Mouse (Mus musculus): ENCODE data around the gene Cnpy3. TPM values are rescaled to one million over a fixed set of nuclear protein-coding genes. Genes with fewer than 3 reads are reported as not detected.

The Cnpy3 gene
- polyA plus RNA-seq, 1 experiment from 2014 or later: 71.9 TPM

DNA sequence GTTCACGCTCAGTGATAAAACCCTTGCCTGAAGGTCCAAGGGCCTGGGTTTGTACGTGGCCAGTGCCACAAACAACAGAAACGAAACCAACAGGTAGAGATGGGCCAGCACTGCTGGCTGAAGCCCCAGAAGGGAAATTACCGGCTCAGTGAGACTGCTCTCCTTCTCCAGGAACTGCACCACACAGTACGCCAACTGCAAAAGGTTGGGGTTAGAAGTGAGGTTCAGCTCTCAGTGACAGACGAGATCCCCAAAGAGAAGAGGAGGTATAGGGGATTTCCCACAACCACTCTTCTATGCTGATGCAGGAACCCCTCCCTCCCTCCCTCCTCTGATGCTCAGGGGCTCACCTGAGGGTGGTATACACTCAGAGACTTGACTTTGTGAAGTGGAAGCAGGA lies 66.1 kb downstream of the Cnpy3 start:
- WGBS: 94% methylated on average over 6 of the region's 6 CpGs

More for the DNA sequence above, 66.1 kb downstream of the Cnpy3 start:
- Histone ChIP-seq H3K27ac (no peak overlapping the region), H3K36me3 (replicated peaks) (peaks cover 77% of the 10 kb centered on the region), H3K4me1 (peaks cover 21% of the 10 kb centered on the region), H3K4me3 (no peak overlapping the region), H3K27me3 (ENCODE audit: poor library complexity, severe bottlenecking) (no peaks in the 10 kb centered on the region), H3K9me3 (no peaks in the 10 kb centered on the region)
- DNase-seq (ENCODE audit: extremely low spot score, low spot score): no peak

Other genes starting within 250 kb of the Cnpy3 start
- 3.5 and 3.7 TPM in 2 replicates for gene Cul9, start 205.8 kb downstream of the Cnpy3 start, polyA plus RNA-seq (2016; fragmentation: Nextera tagmentation; extraction: Ambion mirVana)
- gene Srf, start 196.0 kb downstream of the Cnpy3 start, polyA plus RNA-seq (2016; fragmentation: Nextera tagmentation; extraction: Ambion mirVana): 5.4 and 5.5 TPM in 2 replicates
- 66.0 and 68.4 TPM in 2 replicates for gene Ptk7, start 122.7 kb downstream of the Cnpy3 start, polyA plus RNA-seq (2016; fragmentation: Nextera tagmentation; extraction: Ambion mirVana)
- 29.1 and 31.8 TPM in 2 replicates for gene Klc4, start 106.2 kb downstream of the Cnpy3 start, polyA plus RNA-seq (2016; fragmentation: Nextera tagmentation; extraction: Ambion mirVana)
- 136 and 137 TPM in 2 replicates for gene Mrpl2, start 106.0 kb downstream of the Cnpy3 start, polyA plus RNA-seq (2016; fragmentation: Nextera tagmentation; extraction: Ambion mirVana)
- gene Cul7, start 101.9 kb downstream of the Cnpy3 start, polyA plus RNA-seq (2016; fragmentation: Nextera tagmentation; extraction: Ambion mirVana): 38.0 and 40.9 TPM in 2 replicates
- gene Rrp36, start 77.9 kb downstream of the Cnpy3 start, polyA plus RNA-seq (2016; fragmentation: Nextera tagmentation; extraction: Ambion mirVana): 69.0 and 70.1 TPM in 2 replicates
- 163 and 165 TPM in 2 replicates for gene Mea1, start 73.4 kb downstream of the Cnpy3 start, polyA plus RNA-seq (2016; fragmentation: Nextera tagmentation; extraction: Ambion mirVana)
- 132 and 133 TPM in 2 replicates for gene Klhdc3, start 71.3 kb downstream of the Cnpy3 start, polyA plus RNA-seq (2016; fragmentation: Nextera tagmentation; extraction: Ambion mirVana)
- gene Ppp2r5d, start 47.1 kb downstream of the Cnpy3 start, polyA plus RNA-seq (2016; fragmentation: Nextera tagmentation; extraction: Ambion mirVana): 144 and 154 TPM in 2 replicates
- gene Pex6, start 40.8 kb downstream of the Cnpy3 start, polyA plus RNA-seq (2016; fragmentation: Nextera tagmentation; extraction: Ambion mirVana): 19.6 and 20.2 TPM in 2 replicates
- 0.80 and 0.87 TPM in 2 replicates for gene Gnmt, start 23.0 kb downstream of the Cnpy3 start, polyA plus RNA-seq (2016; fragmentation: Nextera tagmentation; extraction: Ambion mirVana)
- gene Ptcra, start 11.5 kb upstream of the Cnpy3 start, polyA plus RNA-seq (2016; fragmentation: Nextera tagmentation; extraction: Ambion mirVana): 0.55 and 1.00 TPM in 2 replicates
- gene 2310039H08Rik, start 20.4 kb upstream of the Cnpy3 start, polyA plus RNA-seq (2016; fragmentation: Nextera tagmentation; extraction: Ambion mirVana): 54.4 and 54.7 TPM in 2 replicates
- gene Rpl7l1, start 30.5 kb upstream of the Cnpy3 start, polyA plus RNA-seq (2016; fragmentation: Nextera tagmentation; extraction: Ambion mirVana): 242 and 248 TPM in 2 replicates
- 2.9 and 4.1 TPM in 2 replicates for gene Bicral, start 106.3 kb upstream of the Cnpy3 start, polyA plus RNA-seq (2016; fragmentation: Nextera tagmentation; extraction: Ambion mirVana)
- 43.1 and 48.4 TPM in 2 replicates for gene Tbcc, start 138.5 kb upstream of the Cnpy3 start, polyA plus RNA-seq (2016; fragmentation: Nextera tagmentation; extraction: Ambion mirVana)
- gene Prph2, start 158.2 kb upstream of the Cnpy3 start, polyA plus RNA-seq (2016; fragmentation: Nextera tagmentation; extraction: Ambion mirVana): not detected in 2 replicates

Data from forebrain, embryonic 10.5 days (tissue).